Mouse (Mus musculus): Measurements from ENCODE around the gene Tnpo3.

The Tnpo3 gene

GRCm38 (mm10) chr6:29528165-29528505 lies 81.6 kb downstream of the Tnpo3 start:
- DNase-seq (ENCODE audit: low read depth, low spot score): no peak

GRCm38 (mm10) chr6:29527361-29528164 lies 82.1 kb downstream of the Tnpo3 start:
- no peak for DNase-seq (ENCODE audit: low read depth, low spot score)

- DNase-seq (ENCODE audit: low read depth, low spot score): no peak
These were observed 83.1 kb downstream of the Tnpo3 start, which contains the start of gene Irf5 for GRCm38 (mm10) chr6:29526281-29527251. Gene Irf5, plus strand, starts transcription at chr6:29526625.

GRCm38 (mm10) chr6:29525256-29525655 lies 84.4 kb downstream of the Tnpo3 start:
- peak; percentile 56 for DNase-seq (ENCODE audit: low read depth, low spot score)

- DNase-seq (ENCODE audit: low read depth, low spot score): peak; percentile 46
These were observed 85.6 kb downstream of the Tnpo3 start for GRCm38 (mm10) chr6:29524034-29524489.

GRCm38 (mm10) chr6:29523301-29524033 lies 86.2 kb downstream of the Tnpo3 start:
- DNase-seq (ENCODE audit: low read depth, low spot score): no peak

- DNase-seq (ENCODE audit: low read depth, low spot score): no peak
These were observed 86.9 kb downstream of the Tnpo3 start for GRCm38 (mm10) chr6:29522626-29523300.

- peak; percentile 75 for DNase-seq (ENCODE audit: low read depth, low spot score)
These were observed 92.5 kb downstream of the Tnpo3 start for GRCm38 (mm10) chr6:29517139-29517538.

GRCm38 (mm10) chr6:29513284-29513683 lies 96.4 kb downstream of the Tnpo3 start:
- DNase-seq (ENCODE audit: low read depth, low spot score): no peak

GRCm38 (mm10) chr6:29509086-29509485 lies 100.6 kb downstream of the Tnpo3 start:
- no peak for DNase-seq (ENCODE audit: low read depth, low spot score)

GRCm38 (mm10) chr6:29507447-29508309 lies 102.0 kb downstream of the Tnpo3 start, which contains the start of gene Kcp:
Gene Kcp, minus strand, starts transcription at chr6:29507952.
- DNase-seq (ENCODE audit: low read depth, low spot score): no peak

GRCm38 (mm10) chr6:29506834-29507233 lies 102.9 kb downstream of the Tnpo3 start:
- DNase-seq (ENCODE audit: low read depth, low spot score): no peak

GRCm38 (mm10) chr6:29505493-29505892 lies 104.2 kb downstream of the Tnpo3 start:
- no peak for DNase-seq (ENCODE audit: low read depth, low spot score)

- peak; percentile 53 for DNase-seq (ENCODE audit: low read depth, low spot score)
These were observed 108.1 kb downstream of the Tnpo3 start for GRCm38 (mm10) chr6:29501599-29501998.

- DNase-seq (ENCODE audit: low read depth, low spot score): no peak
These were observed 108.9 kb downstream of the Tnpo3 start for GRCm38 (mm10) chr6:29500810-29501209.

- DNase-seq (ENCODE audit: low read depth, low spot score): no peak
These were observed 109.5 kb downstream of the Tnpo3 start for GRCm38 (mm10) chr6:29500177-29500576.

- no peak for DNase-seq (ENCODE audit: low read depth, low spot score)
These were observed 111.9 kb downstream of the Tnpo3 start for GRCm38 (mm10) chr6:29497791-29498190.

GRCm38 (mm10) chr6:29496270-29496669 lies 113.4 kb downstream of the Tnpo3 start:
- DNase-seq (ENCODE audit: low read depth, low spot score): no peak

GRCm38 (mm10) chr6:29494101-29494500 lies 115.6 kb downstream of the Tnpo3 start:
- DNase-seq (ENCODE audit: low read depth, low spot score): peak; percentile 20
